Mouse (Mus musculus): ENCODE results near the gene Gm21409.
"Not testable (repeated sequence)": the region's sequence is repeated elsewhere in the genome, so short reads cannot be mapped to it uniquely, and the experiment has no call there.

Gm21409 gene

GRCm38 (mm10) chrY:84746385-84746784, at the start of gene Gm21409:
Gene Gm21409, plus strand, starts transcription at chrY:84746685.
- DNase-seq (ENCODE audit: low spot score in 2 of 2) = not testable (repeated sequence)
